Mouse (Mus musculus) kidney, embryonic 14.5 days (tissue): Measurements from ENCODE around the gene Trim63. TPM values are rescaled to one million over a fixed set of nuclear protein-coding genes. Genes with fewer than 3 reads are reported as not detected.

Source experiments
- ATAC-seq: fragments of 200-750 bp; cut with Nextera tagmentation; 2 replicates; pipeline ENCODE4 v1.8.0; 2017; ENCODE audit warnings: moderate number of reproducible peaks, mild to moderate bottlenecking, moderate TSS enrichment, moderate library complexity; ENCODE audit not compliant: low FRiP score, low TSS enrichment
- H3K27ac ChIP-seq: fragments of 300-500 bp; sonication (generic); 2 replicates; pipeline ENCODE4 v1.5.1; 2014; ENCODE audit warnings: low read depth, mild to moderate bottlenecking, low read length, moderate library complexity, mixed read lengths
- H3K27me3 ChIP-seq: fragments of 300-500 bp; sonication (generic); 2 replicates; pipeline ENCODE4 v1.6.1; 2014; ENCODE audit warnings: mild to moderate bottlenecking, low read length; ENCODE audit not compliant: control insufficient read depth, insufficient read depth
- H3K36me3 ChIP-seq: fragments of 300-500 bp; sonication (generic); 2 replicates; pipeline ENCODE4 v1.6.1; 2014; ENCODE audit warnings: low read length, mixed read lengths; ENCODE audit not compliant: control insufficient read depth, insufficient read depth
- H3K4me1 ChIP-seq: fragments of 300-500 bp; sonication (generic); 2 replicates; pipeline ENCODE4 v1.6.1; 2014; ENCODE audit warnings: low read length, mixed read lengths; ENCODE audit not compliant: control insufficient read depth, insufficient read depth
- H3K4me2 ChIP-seq: fragments of 300-500 bp; sonication (generic); replicated peaks from 2 replicates; pipeline ENCODE4 v1.6.1; 2014; ENCODE audit warnings: low read depth, mild to moderate bottlenecking, low read length
- H3K4me3 ChIP-seq: fragments of 300-500 bp; sonication (generic); 2 replicates; pipeline ENCODE4 v1.5.1; 2014; ENCODE audit warnings: mild to moderate bottlenecking, low read length
- H3K9ac ChIP-seq: fragments of 300-500 bp; sonication (generic); 2 replicates; pipeline ENCODE4 v1.6.1; 2014; ENCODE audit warnings: low read depth, mild to moderate bottlenecking, low read length, moderate library complexity
- H3K9me3 ChIP-seq: fragments of 300-500 bp; sonication (generic); 2 replicates; pipeline ENCODE4 v1.6.1; 2016; ENCODE audit warnings: low read length; ENCODE audit not compliant: control insufficient read depth
- WGBS: fragments of 180-500 bp; shearing (Covaris S2); extraction: QIAGEN DNeasy Blood & Tissue Kit; methylation state at CpG from one replicate; pipeline ENCODE4 v1.1.7; 2014; 5-methylcytosine and 5-hydroxymethylcytosine counted together
- polyA plus RNA-seq: library from polyadenylated mRNA; unstranded; fragments of >200 nt; fragmentation: Nextera tagmentation; extraction: Ambion mirVana; gene quantifications from 2 replicates; pipeline ENCODE4 v1.2.1, GENCODE M21; 2014

The Trim63 gene
- polyA plus RNA-seq, 1 experiment from 2014 or later = 0.88 TPM

- peaks cover 33% of the 10 kb centered on the region for H3K27me3 ChIP-seq
These were observed 28.4 kb downstream of the Trim63 start, which contains the start of gene Slc30a2 for GRCm38 (mm10) chr4:134343071-134344031. Gene Slc30a2, plus strand, starts transcription at chr4:134343181.

DNA sequence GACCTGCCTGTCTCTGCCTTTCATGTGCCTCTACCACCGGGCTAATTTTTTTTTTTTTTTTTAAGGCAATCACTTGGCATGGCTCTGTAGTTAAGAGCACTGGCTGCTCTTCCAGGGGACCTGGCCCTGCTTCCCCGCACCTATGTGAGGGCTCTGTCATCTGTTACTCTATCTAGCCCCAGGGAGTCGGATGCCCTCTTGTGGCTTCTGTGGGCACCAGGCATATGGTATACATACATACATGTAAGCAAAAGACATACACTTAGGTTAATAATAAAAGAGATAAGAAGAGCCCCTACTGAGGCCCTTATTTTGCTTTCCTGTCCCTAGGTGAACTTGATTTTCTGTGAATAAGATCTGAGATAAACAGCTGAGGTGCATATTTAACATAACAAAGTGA is 29.7 kb downstream of the Trim63 start:
- 58% methylated on average over 3 of the region's 3 CpGs for WGBS
- ATAC-seq = no peak

More at GRCm38 (mm10) chr4:134343071-134344031, 28.4 kb downstream of the Trim63 start, which contains the start of gene Slc30a2:
- Histone ChIP-seq H3K9ac (peak within 1 kb of the TSS; percentile 44; the same call in 1 of the 2 replicates), H3K27ac (no peak within 1 kb of the TSS), H3K9me3 (no peaks in the 10 kb centered on the region), H3K36me3 (no peaks in the 10 kb centered on the region), H3K4me3 (peak within 1 kb of the TSS; percentile 33), H3K4me2 (peak within 1 kb of the TSS; percentile 45), H3K4me1 (peaks cover 9% of the 10 kb centered on the region)
- ATAC-seq = no peak
- 2% methylated on average over 61 of the region's 61 CpGs for whole genome bisulfite sequencing

DNA sequence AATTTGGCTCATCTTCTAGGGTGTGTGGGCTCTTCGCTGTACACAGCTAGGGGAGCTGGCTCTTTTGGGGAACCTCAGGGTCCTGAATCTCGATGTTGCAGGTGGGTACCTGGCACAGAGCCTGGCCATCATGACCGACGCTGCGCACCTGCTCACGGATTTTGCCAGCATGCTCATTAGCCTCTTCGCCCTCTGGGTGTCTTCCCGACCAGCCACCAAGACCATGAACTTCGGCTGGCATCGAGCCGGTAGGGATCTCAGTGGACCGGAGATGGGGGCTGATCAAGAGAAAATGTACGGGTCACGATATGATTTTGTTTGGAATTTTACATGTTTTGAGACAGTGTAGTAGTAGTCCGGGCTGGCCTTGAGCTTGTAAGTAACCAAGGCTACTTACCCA is 30.9 kb downstream of the Trim63 start:
- Histone ChIP-seq H3K27me3 (peaks cover 33% of the 10 kb centered on the region), H3K27ac (no peak overlapping the region), H3K4me1 (peaks cover 9% of the 10 kb centered on the region), H3K36me3 (no peaks in the 10 kb centered on the region), H3K9ac (no peak overlapping the region), H3K4me3 (no peak overlapping the region), H3K4me2 (no peak overlapping the region), H3K9me3 (no peaks in the 10 kb centered on the region)
- WGBS = 90% methylated on average over 15 of the region's 15 CpGs
- ATAC-seq = no peak

More for the DNA sequence above, 29.7 kb downstream of the Trim63 start:
- no peak overlapping the region for H3K4me2 ChIP-seq
- no peaks in the 10 kb centered on the region for H3K9me3 ChIP-seq
- H3K27ac ChIP-seq = no peak overlapping the region
- H3K4me3 ChIP-seq = no peak overlapping the region
- H3K27me3 ChIP-seq = peaks cover 33% of the 10 kb centered on the region
- no peak overlapping the region for H3K9ac ChIP-seq
- no peaks in the 10 kb centered on the region for H3K36me3 ChIP-seq
- H3K4me1 ChIP-seq = peaks cover 9% of the 10 kb centered on the region

GRCm38 (mm10) chr4:134348078-134348477 is 33.2 kb downstream of the Trim63 start:
- no peak overlapping the region for H3K27ac ChIP-seq
- WGBS = 74% methylated on average over 11 of the region's 11 CpGs
- H3K36me3 ChIP-seq = no peaks in the 10 kb centered on the region
- no peak overlapping the region for H3K4me3 ChIP-seq
- no peaks in the 10 kb centered on the region for H3K9me3 ChIP-seq
- H3K27me3 ChIP-seq = peaks cover 17% of the 10 kb centered on the region
- no peak for ATAC-seq
- peaks cover 15% of the 10 kb centered on the region for H3K4me1 ChIP-seq
- H3K4me2 ChIP-seq = no peak overlapping the region
- H3K9ac ChIP-seq = no peak overlapping the region

DNA sequence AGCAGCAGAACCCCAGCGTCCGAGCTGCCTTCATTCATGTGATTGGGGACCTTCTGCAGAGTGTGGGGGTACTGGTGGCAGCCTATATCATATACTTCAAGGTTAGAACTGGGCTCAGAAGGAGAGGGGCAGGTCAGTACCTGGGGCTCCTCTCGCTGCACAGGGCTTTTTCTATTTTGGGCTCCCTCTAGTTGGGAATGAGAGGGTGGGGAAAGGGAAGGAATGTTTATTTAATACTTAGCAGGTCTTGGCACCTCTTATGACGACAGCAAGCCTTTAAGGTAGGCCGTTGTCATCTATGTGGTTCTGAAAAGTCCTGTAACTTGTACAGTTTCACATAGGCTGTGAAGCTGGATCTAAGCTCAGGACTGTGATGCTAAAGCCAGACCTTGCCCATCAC is 33.6 kb downstream of the Trim63 start:
- no peak for ATAC-seq
- Histone ChIP-seq H3K27me3 (peaks cover 13% of the 10 kb centered on the region), H3K4me2 (no peak overlapping the region)

DNA sequence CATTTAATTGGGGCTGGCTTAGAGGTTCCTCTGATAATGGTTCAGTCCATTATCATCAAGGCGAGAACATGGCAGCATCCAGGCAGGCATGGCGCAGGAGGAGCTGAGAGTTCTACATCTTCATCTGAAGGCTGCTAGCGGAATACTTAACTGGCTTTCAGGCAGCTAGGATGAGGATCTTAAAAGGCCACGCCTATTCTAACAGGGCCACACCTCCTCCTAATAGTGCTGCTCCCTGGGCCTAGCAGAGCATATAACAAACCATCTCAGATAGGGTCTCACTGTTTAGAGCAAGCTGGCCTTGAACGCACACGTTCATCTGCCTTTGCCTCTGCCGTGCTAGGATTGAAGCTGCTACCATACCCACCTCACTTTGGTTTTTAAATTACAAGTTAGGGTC is 34.9 kb downstream of the Trim63 start:
- H3K27ac ChIP-seq = no peak overlapping the region
- H3K27me3 ChIP-seq = peaks cover 1% of the 10 kb centered on the region; the same call in 1 of the 2 replicates
- no peaks in the 10 kb centered on the region for H3K36me3 ChIP-seq
- peaks cover 19% of the 10 kb centered on the region for H3K4me1 ChIP-seq
- H3K4me3 ChIP-seq = no peak overlapping the region
- H3K4me2 ChIP-seq = no peak overlapping the region
- 89% methylated on average over 7 of the region's 7 CpGs for WGBS
- H3K9me3 ChIP-seq = no peaks in the 10 kb centered on the region
- ATAC-seq = no peak
- H3K9ac ChIP-seq = no peak overlapping the region

More for the DNA sequence above, 33.6 kb downstream of the Trim63 start:
- Histone ChIP-seq H3K9me3 (no peaks in the 10 kb centered on the region), H3K36me3 (no peaks in the 10 kb centered on the region), H3K27ac (no peak overlapping the region), H3K9ac (no peak overlapping the region), H3K4me3 (no peak overlapping the region), H3K4me1 (peaks cover 13% of the 10 kb centered on the region)
- 86% methylated on average over 5 of the region's 5 CpGs for WGBS

GRCm38 (mm10) chr4:134350641-134351040 is 35.7 kb downstream of the Trim63 start:
- no peak for ATAC-seq
- no peaks in the 10 kb centered on the region for H3K36me3 ChIP-seq
- WGBS = 77% methylated on average over 6 of the region's 6 CpGs
- H3K27me3 ChIP-seq = no peaks in the 10 kb centered on the region
- no peak overlapping the region for H3K4me3 ChIP-seq
- H3K9ac ChIP-seq = no peak overlapping the region
- no peak overlapping the region for H3K4me2 ChIP-seq
- H3K4me1 ChIP-seq = peaks cover 19% of the 10 kb centered on the region
- no peaks in the 10 kb centered on the region for H3K9me3 ChIP-seq
- no peak overlapping the region for H3K27ac ChIP-seq

GRCm38 (mm10) chr4:134351329-134352260 is 36.7 kb downstream of the Trim63 start:
- Histone ChIP-seq H3K27me3 (no peaks in the 10 kb centered on the region), H3K4me3 (no peak overlapping the region), H3K9ac (no peak overlapping the region), H3K27ac (no peak overlapping the region), H3K9me3 (no peaks in the 10 kb centered on the region), H3K4me1 (peaks cover 26% of the 10 kb centered on the region), H3K36me3 (no peaks in the 10 kb centered on the region), H3K4me2 (no peak overlapping the region)
- peak; percentile 11; the same call in 1 of the 2 replicates for ATAC-seq
- 33% methylated on average over 18 of the region's 18 CpGs for WGBS
